Mouse (Mus musculus) G1E (cell line): Measurements from ENCODE around the gene 2200002J24Rik.

Source experiments
- CTCF ChIP-seq: IDR thresholded peaks from 2 replicates; pipeline ENCODE4 v1.5.1; 2012; ENCODE audit warnings: low read depth, low read length, inconsistent platforms, mixed read lengths
- GATA1 ChIP-seq: IDR thresholded peaks from 2 replicates; pipeline ENCODE4 v1.6.1; 2012; ENCODE audit warnings: borderline replicate concordance, low read length, inconsistent platforms, mixed read lengths
- POLR2AphosphoS5 ChIP-seq: IDR thresholded peaks from 2 replicates; pipeline ENCODE4 v1.6.1; 2012; ENCODE audit warnings: low read depth, low read length, inconsistent platforms; ENCODE audit not compliant: insufficient replicate concordance

DNA sequence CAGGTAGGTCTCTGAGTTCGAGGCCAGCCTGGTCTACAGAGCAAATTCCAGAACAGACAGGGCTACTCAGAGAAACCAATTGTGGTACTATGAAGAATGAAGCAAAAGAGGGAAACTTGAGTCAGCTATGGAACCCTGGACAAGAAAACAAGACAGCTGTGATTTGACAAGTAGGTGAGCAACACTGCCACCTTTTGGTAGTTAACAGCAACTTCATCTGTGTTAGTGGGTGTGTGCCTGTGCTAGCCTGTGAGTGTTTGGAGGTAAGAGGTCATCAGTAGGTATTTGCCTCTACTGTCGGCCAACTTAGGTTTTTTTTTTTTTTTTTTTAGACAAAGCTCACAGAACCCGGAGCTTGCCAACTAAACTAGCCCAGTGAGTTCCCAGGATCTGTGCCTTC, 29.5 kb upstream of the 2200002J24Rik start:
- no peak for TF ChIP-seq POLR2AphosphoS5
- TF ChIP-seq GATA1: no peak
- peak; percentile 53; the same call in 1 of the 2 replicates for TF ChIP-seq CTCF
